Mouse (Mus musculus): ENCODE results near the gene Gm13289.
"Not testable (repeated sequence)": the region's sequence is repeated elsewhere in the genome, so short reads cannot be mapped to it uniquely, and the experiment has no call there.

- not testable (repeated sequence) for TF ChIP-seq POLR2A (IDR thresholded peaks at IDR 0.05; ENCODE audit: low read depth, low read length); CTCF (IDR thresholded peaks at IDR 0.05; ENCODE audit: extremely low read depth, insufficient read depth, insufficient read length, insufficient replicate concordance)
These were observed 26.2 kb downstream of the Gm13289 start, which contains the start of gene Gm13287 for GRCm38 (mm10) chr4:88802954-88803353.

Data from spleen, adult 2 months (tissue).